Mouse (Mus musculus): ENCODE results near the gene Rplp2. TPM values are rescaled to one million over a fixed set of nuclear protein-coding genes. Genes with fewer than 3 reads are reported as not detected.

The Rplp2 gene
- polyA plus RNA-seq, 1 experiment from 2014 or later = 1,535 TPM

DNA sequence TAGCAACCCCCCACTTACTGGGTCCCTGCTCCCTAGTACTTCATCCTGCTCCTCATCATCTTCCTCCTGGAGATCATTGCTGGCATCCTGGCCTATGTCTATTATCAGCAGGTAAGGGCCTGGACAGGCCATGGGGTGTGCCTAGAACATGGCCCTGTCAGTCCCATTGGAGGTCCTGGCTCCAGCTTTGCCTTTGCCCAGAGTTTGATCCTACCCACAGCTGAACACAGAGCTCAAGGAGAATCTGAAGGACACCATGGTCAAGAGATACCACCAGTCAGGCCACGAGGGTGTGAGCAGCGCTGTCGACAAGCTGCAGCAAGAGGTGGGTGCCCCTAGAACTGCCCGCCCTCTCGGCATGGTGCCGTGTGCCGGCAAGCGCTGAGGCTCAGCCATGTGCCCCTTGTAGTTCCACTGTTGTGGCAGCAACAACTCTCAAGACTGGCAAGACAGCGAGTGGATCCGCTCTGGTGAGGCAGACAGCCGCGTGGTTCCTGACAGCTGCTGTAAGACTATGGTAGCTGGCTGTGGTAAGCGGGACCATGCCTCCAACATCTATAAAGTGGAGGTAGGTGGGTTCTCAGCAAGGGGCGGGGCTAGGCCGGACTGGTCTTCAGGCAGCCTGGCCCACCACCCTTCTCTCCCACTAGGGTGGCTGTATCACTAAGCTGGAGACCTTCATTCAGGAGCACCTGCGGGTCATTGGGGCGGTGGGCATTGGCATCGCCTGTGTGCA lies 22.9 kb downstream of the Rplp2 start:
- H3K27ac ChIP-seq (ENCODE audit: low read length) = no peak overlapping the region
- H3K9ac ChIP-seq (replicated peaks; ENCODE audit: low read depth, low read length) = no peak overlapping the region
- ATAC-seq (ENCODE audit: insufficient number of reproducible peaks, insufficient read depth, low FRiP score, low read depth) = no peak
- H3K9me3 ChIP-seq (ENCODE audit: control insufficient read depth, low read depth, low read length) = no peaks in the 10 kb centered on the region
- H3K4me3 ChIP-seq (ENCODE audit: low read depth, low read length) = no peak overlapping the region
- WGBS = 88% methylated on average over 18 of the region's 18 CpGs
- H3K36me3 ChIP-seq (ENCODE audit: control insufficient read depth, insufficient read depth, low read length) = peaks cover 31% of the 10 kb centered on the region
- no peak overlapping the region for H3K4me2 ChIP-seq (replicated peaks; ENCODE audit: low read depth, low read length)
- H3K4me1 ChIP-seq (ENCODE audit: control insufficient read depth, insufficient read depth, low read length) = peaks cover 32% of the 10 kb centered on the region
- no peaks in the 10 kb centered on the region for H3K27me3 ChIP-seq (ENCODE audit: control insufficient read depth, insufficient read depth, low read length)

GRCm38 (mm10) chr7:141470637-141470944 lies 23.4 kb downstream of the Rplp2 start:
- 93% methylated on average over 10 of the region's 10 CpGs for WGBS
- no peak overlapping the region for H3K9ac ChIP-seq (replicated peaks; ENCODE audit: low read depth, low read length)
- no peak overlapping the region for H3K4me3 ChIP-seq (ENCODE audit: low read depth, low read length)
- H3K27me3 ChIP-seq (ENCODE audit: control insufficient read depth, insufficient read depth, low read length) = no peaks in the 10 kb centered on the region
- H3K9me3 ChIP-seq (ENCODE audit: control insufficient read depth, low read depth, low read length) = no peaks in the 10 kb centered on the region
- peaks cover 28% of the 10 kb centered on the region for H3K4me1 ChIP-seq (ENCODE audit: control insufficient read depth, insufficient read depth, low read length)
- no peak for ATAC-seq (ENCODE audit: insufficient number of reproducible peaks, insufficient read depth, low FRiP score, low read depth)
- no peak overlapping the region for H3K27ac ChIP-seq (ENCODE audit: low read length)
- peaks cover 31% of the 10 kb centered on the region for H3K36me3 ChIP-seq (ENCODE audit: control insufficient read depth, insufficient read depth, low read length)
- no peak overlapping the region for H3K4me2 ChIP-seq (replicated peaks; ENCODE audit: low read depth, low read length)

DNA sequence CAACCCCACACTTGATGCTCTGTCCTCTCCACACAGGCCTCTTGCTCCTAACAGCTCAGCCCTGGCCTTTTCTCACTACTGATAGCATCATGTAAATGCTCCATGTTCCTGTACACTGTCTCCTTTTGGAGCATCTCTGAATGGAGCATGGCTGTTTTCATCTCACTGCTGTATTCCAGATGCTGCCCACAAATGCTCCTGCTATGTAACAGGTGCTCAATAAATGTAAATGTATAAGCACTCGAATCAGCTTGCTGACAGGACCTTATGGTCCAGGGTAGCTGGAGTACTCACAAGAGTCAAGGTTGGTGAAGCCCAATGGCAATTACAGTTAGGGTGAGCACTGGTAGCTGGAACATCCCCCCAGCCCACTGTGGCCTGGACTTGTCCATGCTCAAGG lies 24.1 kb downstream of the Rplp2 start:
- Histone ChIP-seq H3K27ac (ENCODE audit: low read length) (no peak overlapping the region), H3K4me3 (ENCODE audit: low read depth, low read length) (no peak overlapping the region), H3K9ac (replicated peaks; ENCODE audit: low read depth, low read length) (no peak overlapping the region), H3K27me3 (ENCODE audit: control insufficient read depth, insufficient read depth, low read length) (no peaks in the 10 kb centered on the region), H3K9me3 (ENCODE audit: control insufficient read depth, low read depth, low read length) (no peaks in the 10 kb centered on the region), H3K4me1 (ENCODE audit: control insufficient read depth, insufficient read depth, low read length) (peaks cover 29% of the 10 kb centered on the region), H3K36me3 (ENCODE audit: control insufficient read depth, insufficient read depth, low read length) (peaks cover 31% of the 10 kb centered on the region), H3K4me2 (replicated peaks; ENCODE audit: low read depth, low read length) (no peak overlapping the region)
- no peak for ATAC-seq (ENCODE audit: insufficient number of reproducible peaks, insufficient read depth, low FRiP score, low read depth)
- WGBS = 79% methylated on average over 1 of the region's 1 CpGs

- WGBS = 71% methylated on average over 6 of the region's 6 CpGs
- no peak overlapping the region for H3K9ac ChIP-seq (replicated peaks; ENCODE audit: low read depth, low read length)
- ATAC-seq (ENCODE audit: insufficient number of reproducible peaks, insufficient read depth, low FRiP score, low read depth) = no peak
Observed at GRCm38 (mm10) chr7:141472226-141472625, 25.1 kb downstream of the Rplp2 start.

DNA sequence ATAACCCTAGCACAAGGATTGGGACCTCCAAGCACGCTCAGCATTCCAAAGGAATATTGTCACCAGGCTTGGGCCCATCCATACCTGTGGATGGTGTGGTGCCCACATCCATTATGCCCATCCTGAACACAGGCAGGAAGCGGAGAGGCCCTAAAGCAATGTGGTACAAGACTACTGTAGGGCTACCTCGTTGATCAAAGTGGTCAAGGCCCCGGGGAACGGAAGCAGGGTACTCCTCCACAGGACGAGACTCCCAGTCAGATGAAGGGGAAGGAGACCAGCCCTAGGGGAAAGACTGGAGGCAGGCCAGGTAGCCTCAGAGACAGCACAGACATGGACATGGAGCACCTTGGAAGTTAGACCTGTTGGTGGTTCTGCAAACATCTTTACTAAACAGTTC lies 25.6 kb downstream of the Rplp2 start:
- whole genome bisulfite sequencing = 80% methylated on average over 6 of the region's 6 CpGs
- Histone ChIP-seq H3K9me3 (ENCODE audit: control insufficient read depth, low read depth, low read length) (no peaks in the 10 kb centered on the region), H3K27me3 (ENCODE audit: control insufficient read depth, insufficient read depth, low read length) (no peaks in the 10 kb centered on the region), H3K4me3 (ENCODE audit: low read depth, low read length) (no peak overlapping the region), H3K27ac (ENCODE audit: low read length) (no peak overlapping the region), H3K9ac (replicated peaks; ENCODE audit: low read depth, low read length) (no peak overlapping the region), H3K36me3 (ENCODE audit: control insufficient read depth, insufficient read depth, low read length) (peaks cover 31% of the 10 kb centered on the region), H3K4me1 (ENCODE audit: control insufficient read depth, insufficient read depth, low read length) (peaks cover 36% of the 10 kb centered on the region), H3K4me2 (replicated peaks; ENCODE audit: low read depth, low read length) (no peak overlapping the region)
- no peak for ATAC-seq (ENCODE audit: insufficient number of reproducible peaks, insufficient read depth, low FRiP score, low read depth)

More at GRCm38 (mm10) chr7:141472226-141472625, 25.1 kb downstream of the Rplp2 start:
- no peak overlapping the region for H3K4me3 ChIP-seq (ENCODE audit: low read depth, low read length)
- H3K36me3 ChIP-seq (ENCODE audit: control insufficient read depth, insufficient read depth, low read length) = peaks cover 31% of the 10 kb centered on the region
- H3K27ac ChIP-seq (ENCODE audit: low read length) = no peak overlapping the region
- H3K4me1 ChIP-seq (ENCODE audit: control insufficient read depth, insufficient read depth, low read length) = peaks cover 31% of the 10 kb centered on the region
- no peaks in the 10 kb centered on the region for H3K9me3 ChIP-seq (ENCODE audit: control insufficient read depth, low read depth, low read length)
- no peak overlapping the region for H3K4me2 ChIP-seq (replicated peaks; ENCODE audit: low read depth, low read length)
- no peaks in the 10 kb centered on the region for H3K27me3 ChIP-seq (ENCODE audit: control insufficient read depth, insufficient read depth, low read length)

GRCm38 (mm10) chr7:141474160-141474559 lies 27.0 kb downstream of the Rplp2 start:
- H3K9me3 ChIP-seq (ENCODE audit: control insufficient read depth, low read depth, low read length) = no peaks in the 10 kb centered on the region
- peak overlapping the region; percentile 75 for H3K4me3 ChIP-seq (ENCODE audit: low read depth, low read length)
- 12% methylated on average over 5 of the region's 5 CpGs for WGBS
- no peaks in the 10 kb centered on the region for H3K27me3 ChIP-seq (ENCODE audit: control insufficient read depth, insufficient read depth, low read length)
- no peak for ATAC-seq (ENCODE audit: insufficient number of reproducible peaks, insufficient read depth, low FRiP score, low read depth)
- H3K36me3 ChIP-seq (ENCODE audit: control insufficient read depth, insufficient read depth, low read length) = peaks cover 31% of the 10 kb centered on the region
- H3K4me2 ChIP-seq (replicated peaks; ENCODE audit: low read depth, low read length) = peak overlapping the region; percentile 88
- H3K27ac ChIP-seq (ENCODE audit: low read length) = no peak overlapping the region; the same call in 1 of the 2 replicates
- H3K4me1 ChIP-seq (ENCODE audit: control insufficient read depth, insufficient read depth, low read length) = peaks cover 31% of the 10 kb centered on the region
- peak overlapping the region; percentile 76 for H3K9ac ChIP-seq (replicated peaks; ENCODE audit: low read depth, low read length)

GRCm38 (mm10) chr7:141475011-141475804 lies 28.0 kb downstream of the Rplp2 start, which contains the start of the genes Polr2l and Tspan4:
Gene Polr2l, minus strand, starts transcription at chr7:141475132.
Gene Tspan4, plus strand, starts transcription at chr7:141475240.
- peak within 1 kb of the TSS; percentile 75 for H3K4me3 ChIP-seq (ENCODE audit: low read depth, low read length)
- no peaks in the 10 kb centered on the region for H3K27me3 ChIP-seq (ENCODE audit: control insufficient read depth, insufficient read depth, low read length)
- peaks cover 27% of the 10 kb centered on the region for H3K4me1 ChIP-seq (ENCODE audit: control insufficient read depth, insufficient read depth, low read length)
- H3K36me3 ChIP-seq (ENCODE audit: control insufficient read depth, insufficient read depth, low read length) = peaks cover 25% of the 10 kb centered on the region
- peak within 1 kb of the TSS; percentile 76 for H3K9ac ChIP-seq (replicated peaks; ENCODE audit: low read depth, low read length)
- no peaks in the 10 kb centered on the region for H3K9me3 ChIP-seq (ENCODE audit: control insufficient read depth, low read depth, low read length)
- ATAC-seq (ENCODE audit: insufficient number of reproducible peaks, insufficient read depth, low FRiP score, low read depth) = peak; percentile 69
- WGBS = under 1% methylated on average over 80 of the region's 87 CpGs
- peak within 1 kb of the TSS; percentile 95 for H3K27ac ChIP-seq (ENCODE audit: low read length)
- H3K4me2 ChIP-seq (replicated peaks; ENCODE audit: low read depth, low read length) = peak within 1 kb of the TSS; percentile 88

GRCm38 (mm10) chr7:141475805-141476158 lies 28.6 kb downstream of the Rplp2 start:
- H3K36me3 ChIP-seq (ENCODE audit: control insufficient read depth, insufficient read depth, low read length) = peaks cover 19% of the 10 kb centered on the region
- no peak for ATAC-seq (ENCODE audit: insufficient number of reproducible peaks, insufficient read depth, low FRiP score, low read depth)
- H3K9me3 ChIP-seq (ENCODE audit: control insufficient read depth, low read depth, low read length) = no peaks in the 10 kb centered on the region
- H3K27me3 ChIP-seq (ENCODE audit: control insufficient read depth, insufficient read depth, low read length) = no peaks in the 10 kb centered on the region
- H3K4me3 ChIP-seq (ENCODE audit: low read depth, low read length) = peak overlapping the region; percentile 75
- peak overlapping the region; percentile 95 for H3K27ac ChIP-seq (ENCODE audit: low read length)
- WGBS = 1% methylated on average over 12 of the region's 12 CpGs
- H3K4me2 ChIP-seq (replicated peaks; ENCODE audit: low read depth, low read length) = peak overlapping the region; percentile 88
- H3K9ac ChIP-seq (replicated peaks; ENCODE audit: low read depth, low read length) = peak overlapping the region; percentile 76
- peaks cover 27% of the 10 kb centered on the region for H3K4me1 ChIP-seq (ENCODE audit: control insufficient read depth, insufficient read depth, low read length)

Measured in stomach, embryonic 14.5 days (tissue).